Mouse (Mus musculus): ENCODE measurements around the gene Vti1a.

GRCm38 (mm10) chr19:55299378-55299777, 16.7 kb upstream of the Vti1a start:
- TF ChIP-seq CTCF (IDR thresholded peaks at IDR 0.05) (no peak), EP300 (IDR thresholded peaks at IDR 0.05) (no peak)

Measured in lung, postnatal 0 days (tissue).